Mouse (Mus musculus) MEL (cell line): ENCODE measurements at regions not wholly inside any gene's neighbourhood (a gene's known extent, or its start where the extent isn't known, plus 50 kb on each side); places are given as distances from the start of the nearest gene placed in this dataset.

Source experiments
- CHD1 ChIP-seq: IDR thresholded peaks from 2 replicates; pipeline ENCODE4 v1.6.1; 2012; ENCODE audit warnings: low read depth, mild to moderate bottlenecking, inconsistent platforms, low read length, improper control_type of control experiment
- CHD2 ChIP-seq: IDR thresholded peaks from 2 replicates; pipeline ENCODE4 v1.6.1; 2011; ENCODE audit warnings: low read length, improper control_type of control experiment
- CTCF ChIP-seq, 3 experiments: IDR thresholded peaks in 2 of 3; conservative IDR thresholded peaks in 1 of 3; 2 replicates each; pipeline ENCODE4 v1.5.1; 2011 to 2012; ENCODE audit warnings: low read length in 3 of 3, low read depth in 2 of 3, mild to moderate bottlenecking in 2 of 3, improper control_type of control experiment in 1 of 3, inconsistent platforms in 1 of 3, mixed read lengths in 1 of 3, moderate library complexity in 1 of 3; ENCODE audit not compliant: control insufficient read depth in 1 of 3, insufficient read depth in 1 of 3, poor library complexity in 1 of 3, severe bottlenecking in 1 of 3
- EP300 ChIP-seq, 2 experiments: IDR thresholded peaks; 2 replicates each; pipeline ENCODE4 v1.6.1; 2011; ENCODE audit warnings: improper control_type of control experiment in 2 of 2, low read length in 2 of 2, low read depth in 1 of 2, mild to moderate bottlenecking in 1 of 2
- GABPA ChIP-seq: IDR thresholded peaks from 2 replicates; pipeline ENCODE4 v1.6.1; 2012; ENCODE audit warnings: low read depth, mild to moderate bottlenecking, inconsistent platforms, low read length, improper control_type of control experiment, moderate library complexity
- MYC ChIP-seq: IDR thresholded peaks from 2 replicates; pipeline ENCODE4 v1.6.1; 2011; ENCODE audit warnings: low read depth, mild to moderate bottlenecking, low read length, improper control_type of control experiment, moderate library complexity
- POLR2A ChIP-seq, 2 experiments: IDR thresholded peaks; 2 replicates each; pipeline ENCODE4 v1.6.1; 2011 to 2012; ENCODE audit warnings: low read length in 2 of 2, mild to moderate bottlenecking in 2 of 2, control low read depth in 1 of 2, improper control_type of control experiment in 1 of 2, low read depth in 1 of 2, moderate library complexity in 1 of 2; ENCODE audit not compliant: control insufficient read depth in 1 of 2, insufficient read depth in 1 of 2, poor library complexity in 1 of 2
- POLR2AphosphoS2 ChIP-seq: IDR thresholded peaks from 2 replicates; pipeline ENCODE4 v1.6.1; 2011; ENCODE audit warnings: low read length, improper control_type of control experiment
- TBP ChIP-seq: IDR thresholded peaks from 2 replicates; pipeline ENCODE4 v1.8.0; 2011; ENCODE audit warnings: low read depth, low read length, improper control_type of control experiment
- USF2 ChIP-seq, 2 experiments: IDR thresholded peaks; 2 replicates each; pipeline ENCODE4 v1.6.1; 2011 to 2012; ENCODE audit warnings: improper control_type of control experiment in 2 of 2, low read length in 2 of 2, borderline replicate concordance in 1 of 2, inconsistent platforms in 1 of 2, low read depth in 1 of 2, mild to moderate bottlenecking in 1 of 2; ENCODE audit not compliant: insufficient read depth in 1 of 2
- ZMIZ1 ChIP-seq: IDR thresholded peaks from 2 replicates; pipeline ENCODE4 v1.6.1; 2012; ENCODE audit warnings: low read depth, mild to moderate bottlenecking, inconsistent platforms, low read length, improper control_type of control experiment, moderate library complexity

GRCm38 (mm10) chr3:148315286-148315685 is 675.1 kb downstream of the Adgrl2 start:
- no peak for TF ChIP-seq CTCF (IDR thresholded peaks at IDR 0.05 in 2 of 3, conservative IDR thresholded peaks at IDR 0.05 in 1 of 3; ENCODE audit: control insufficient read depth in 1 of 3, insufficient read depth in 1 of 3, low read depth in 2 of 3, low read length in 3 of 3, poor library complexity in 1 of 3, severe bottlenecking in 1 of 3)
- no peak for TF ChIP-seq POLR2A (IDR thresholded peaks at IDR 0.05; ENCODE audit: control insufficient read depth in 1 of 2, insufficient read depth in 1 of 2, low read depth in 1 of 2, low read length in 2 of 2, poor library complexity in 1 of 2)
- no peak for TF ChIP-seq CHD1
- TF ChIP-seq ZMIZ1, result no peak
- TF ChIP-seq EP300 (IDR thresholded peaks at IDR 0.05; ENCODE audit: low read depth in 1 of 2, low read length in 2 of 2), result no peak
- TF ChIP-seq USF2 (IDR thresholded peaks at IDR 0.05; ENCODE audit: borderline replicate concordance in 1 of 2, insufficient read depth in 1 of 2, low read depth in 1 of 2, low read length in 2 of 2), result no peak
- TF ChIP-seq TBP, result no peak
- TF ChIP-seq CHD2, result no peak
- TF ChIP-seq POLR2AphosphoS2, result no peak
- TF ChIP-seq MYC, result no peak
- no peak for TF ChIP-seq GABPA
